Mouse (Mus musculus) splenic B cell, adult 2 months (primary cell): Measurements from ENCODE around the gene Wdr44.

ENCODE experiments used
- DNase-seq: peaks from one replicate; pipeline ENCODE4 v3.0.0-alpha.2; 2011; ENCODE audit warnings: low read depth, low spot score
- H3K27me3 ChIP-seq: 2 replicates; pipeline ENCODE4 v1.6.1; 2012; ENCODE audit warnings: mild to moderate bottlenecking, low read length, moderate library complexity, mixed read lengths; ENCODE audit not compliant: control insufficient read depth, poor library complexity, insufficient read depth, severe bottlenecking
- H3K36me3 ChIP-seq: 2 replicates; pipeline ENCODE4 v1.6.1; 2012; ENCODE audit warnings: mild to moderate bottlenecking, low read length, moderate library complexity, mixed read lengths; ENCODE audit not compliant: control insufficient read depth, poor library complexity, insufficient read depth, severe bottlenecking

Gene Wdr44

GRCm38 (mm10) chrX:23692722-23693442 lies at the start of gene Wdr44:
Gene Wdr44, plus strand, starts transcription at chrX:23693051.
- Histone ChIP-seq H3K27me3 (no peaks in the 10 kb centered on the region), H3K36me3 (no peaks in the 10 kb centered on the region)
- peak; percentile 92 for DNase-seq

- H3K36me3 ChIP-seq: no peaks in the 10 kb centered on the region
- no peak for DNase-seq
- H3K27me3 ChIP-seq: no peaks in the 10 kb centered on the region
Measured at GRCm38 (mm10) chrX:23648371-23648770, 44.5 kb upstream of the Wdr44 start.

DNA sequence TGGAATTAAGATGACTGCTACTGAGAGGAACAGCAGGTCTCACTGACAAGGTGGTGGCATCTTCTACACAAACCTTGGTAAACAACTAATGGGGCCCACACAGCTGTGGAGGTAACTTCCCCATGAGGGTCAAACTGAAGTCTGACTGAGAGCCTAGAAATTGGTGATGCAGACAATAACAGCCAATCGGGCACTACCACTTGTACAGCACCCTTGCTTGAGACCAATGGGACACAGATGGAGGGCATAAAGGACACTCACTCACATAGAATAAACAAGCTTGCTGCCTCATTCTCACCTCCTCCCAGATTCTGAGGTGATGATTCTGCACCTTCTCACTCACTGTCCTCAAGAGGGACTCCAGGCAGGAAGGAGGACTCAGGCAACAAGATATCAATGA lies 30.6 kb upstream of the Wdr44 start:
- no peaks in the 10 kb centered on the region for H3K27me3 ChIP-seq
- peak; percentile 79 for DNase-seq
- no peaks in the 10 kb centered on the region for H3K36me3 ChIP-seq

DNA sequence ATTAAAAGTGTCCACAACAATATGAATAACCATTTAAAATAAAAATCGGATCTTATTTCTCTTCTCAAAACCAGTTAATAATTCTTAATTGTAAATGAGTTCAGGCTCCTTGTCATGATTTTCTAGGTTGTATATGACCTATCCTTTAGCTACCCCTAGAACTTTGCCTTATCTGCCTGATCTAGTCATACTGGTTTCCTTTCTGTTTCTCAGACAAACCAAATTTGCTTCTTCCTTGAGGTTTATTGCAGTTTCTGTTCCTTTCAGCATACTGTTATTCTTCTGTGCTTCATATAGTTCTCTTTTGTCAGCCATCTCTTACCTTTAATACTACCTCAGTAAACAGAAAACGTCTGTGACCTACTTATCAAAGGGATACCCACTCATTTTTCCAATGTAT lies 19.7 kb upstream of the Wdr44 start:
- DNase-seq: peak; percentile 40
- H3K27me3 ChIP-seq: no peaks in the 10 kb centered on the region
- H3K36me3 ChIP-seq: no peaks in the 10 kb centered on the region

DNA sequence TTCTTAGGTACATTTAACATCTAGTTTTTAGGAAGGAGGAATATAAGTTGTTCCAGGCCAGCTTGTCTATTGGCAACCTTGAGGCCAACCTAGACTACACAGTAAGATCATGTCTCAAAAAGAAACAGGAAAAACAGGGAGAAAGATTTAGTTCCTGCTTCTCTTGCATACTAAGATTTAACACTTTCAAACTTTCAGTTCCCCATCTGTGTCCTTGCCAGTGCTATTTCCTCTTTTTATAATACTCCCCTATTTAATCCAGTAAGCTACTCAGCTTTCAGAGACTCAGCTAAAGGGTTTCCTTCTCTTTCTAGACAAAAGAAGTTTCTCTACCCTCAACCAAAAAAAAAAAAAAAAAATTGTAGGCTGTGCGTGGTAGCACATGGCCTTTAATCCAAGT lies 17.4 kb upstream of the Wdr44 start:
- H3K27me3 ChIP-seq: no peaks in the 10 kb centered on the region
- no peaks in the 10 kb centered on the region for H3K36me3 ChIP-seq
- DNase-seq: peak; percentile 66

- Histone ChIP-seq H3K27me3 (no peaks in the 10 kb centered on the region), H3K36me3 (no peaks in the 10 kb centered on the region)
- DNase-seq: no peak
Measured at GRCm38 (mm10) chrX:23676583-23676982, 16.3 kb upstream of the Wdr44 start.

DNA sequence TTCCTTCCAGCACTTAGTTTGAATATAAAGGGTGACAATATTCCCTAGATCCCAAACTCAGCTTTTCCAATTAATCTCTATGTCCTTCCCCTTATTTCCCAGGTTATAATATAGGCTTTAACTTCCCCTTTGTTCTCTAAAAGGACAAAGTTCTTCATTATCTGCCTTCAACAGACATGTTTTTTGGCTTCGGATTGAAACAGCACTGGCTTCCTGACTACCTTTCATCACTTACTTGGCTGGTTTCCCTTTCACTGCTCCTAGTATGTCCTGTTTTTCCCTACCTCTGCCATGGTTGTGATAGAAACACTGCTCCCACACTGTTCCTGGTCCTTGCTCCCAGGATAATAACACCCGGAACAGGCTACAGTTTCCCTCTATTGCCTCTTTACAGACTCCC lies 15.3 kb upstream of the Wdr44 start:
- DNase-seq: no peak
- Histone ChIP-seq H3K36me3 (no peaks in the 10 kb centered on the region), H3K27me3 (no peaks in the 10 kb centered on the region)

GRCm38 (mm10) chrX:23692336-23692721 lies 522 bp upstream of the Wdr44 start:
- no peaks in the 10 kb centered on the region for H3K27me3 ChIP-seq
- no peaks in the 10 kb centered on the region for H3K36me3 ChIP-seq
- peak; percentile 5 for DNase-seq

- DNase-seq: no peak
- Histone ChIP-seq H3K36me3 (no peaks in the 10 kb centered on the region), H3K27me3 (no peaks in the 10 kb centered on the region)
Measured at GRCm38 (mm10) chrX:23693443-23694400, 871 bp downstream of the Wdr44 start.

GRCm38 (mm10) chrX:23694588-23694987 lies 1.7 kb downstream of the Wdr44 start:
- Histone ChIP-seq H3K36me3 (no peaks in the 10 kb centered on the region), H3K27me3 (no peaks in the 10 kb centered on the region)
- DNase-seq: no peak

DNA sequence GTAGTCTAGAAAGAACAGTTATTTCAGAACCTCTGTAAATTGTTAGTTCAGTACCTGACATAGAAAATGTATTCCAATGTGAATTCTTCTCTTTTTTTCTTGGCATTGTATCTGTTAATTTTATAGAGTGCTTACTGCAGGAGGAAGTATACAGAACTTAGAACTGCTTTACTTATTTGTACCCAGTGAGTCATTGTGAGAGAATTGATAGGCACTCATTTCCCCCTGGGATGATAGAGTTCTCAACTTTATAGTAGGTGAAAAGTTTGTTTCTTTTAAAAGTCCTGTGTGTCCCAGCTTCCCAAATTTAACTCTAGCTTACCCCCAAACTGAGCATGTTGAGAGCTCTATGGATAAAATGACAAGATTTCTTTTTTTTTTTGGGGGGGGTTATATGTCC lies 2.3 kb downstream of the Wdr44 start:
- H3K36me3 ChIP-seq: no peaks in the 10 kb centered on the region
- no peaks in the 10 kb centered on the region for H3K27me3 ChIP-seq
- DNase-seq: no peak

GRCm38 (mm10) chrX:23697346-23697745 lies 4.5 kb downstream of the Wdr44 start:
- Histone ChIP-seq H3K27me3 (no peaks in the 10 kb centered on the region), H3K36me3 (no peaks in the 10 kb centered on the region)
- DNase-seq: peak; percentile 34

DNA sequence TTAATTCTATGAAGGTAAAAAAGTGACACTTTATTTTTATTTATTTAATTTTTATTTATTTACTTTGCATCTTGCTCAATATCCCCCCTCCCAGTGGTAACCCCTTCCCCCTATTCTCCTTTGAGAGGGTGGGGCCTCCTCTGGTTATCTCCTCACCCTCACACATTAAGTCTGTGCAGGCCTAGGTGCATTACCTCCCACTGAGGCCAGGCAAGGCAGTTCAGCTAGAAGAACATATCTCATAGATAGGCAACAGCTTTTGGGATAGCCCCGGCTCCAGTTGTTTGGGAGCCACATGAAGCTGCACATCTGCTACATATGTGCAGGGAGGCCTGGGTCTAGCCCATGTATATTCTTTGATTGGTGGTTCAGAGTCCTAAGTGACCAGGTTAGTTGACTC lies 6.2 kb downstream of the Wdr44 start:
- no peaks in the 10 kb centered on the region for H3K36me3 ChIP-seq
- no peaks in the 10 kb centered on the region for H3K27me3 ChIP-seq
- no peak for DNase-seq

DNA sequence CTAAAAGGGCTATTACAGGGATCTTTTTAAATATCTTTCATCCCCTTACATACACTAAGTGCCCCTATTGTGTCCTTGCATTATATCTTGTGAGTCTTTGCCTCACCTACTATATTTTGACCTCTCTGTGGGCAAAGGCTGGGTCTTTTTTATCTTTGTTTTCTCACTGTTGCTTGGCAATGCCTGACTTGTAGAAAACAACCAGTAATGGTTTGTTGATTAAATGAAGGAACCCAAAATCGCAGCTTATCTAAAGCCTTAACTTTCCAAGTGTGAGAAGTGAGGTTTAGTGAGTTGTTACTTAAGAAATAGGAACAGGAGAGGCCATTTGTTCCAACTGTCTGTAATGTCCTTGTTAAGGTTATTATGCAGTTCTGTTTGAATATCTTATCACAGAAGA lies 24.4 kb downstream of the Wdr44 start:
- no peaks in the 10 kb centered on the region for H3K27me3 ChIP-seq
- DNase-seq: no peak
- H3K36me3 ChIP-seq: no peaks in the 10 kb centered on the region

- Histone ChIP-seq H3K36me3 (no peaks in the 10 kb centered on the region), H3K27me3 (no peaks in the 10 kb centered on the region)
- no peak for DNase-seq
Measured at GRCm38 (mm10) chrX:23727463-23727862, 34.6 kb downstream of the Wdr44 start.
